Mouse (Mus musculus) C2C12 (cell line): Measurements from ENCODE around the gene Coq5.

Experiments
- CEBPB ChIP-seq: IDR thresholded peaks from one replicate; pipeline ENCODE4 v1.6.1; 2011; ENCODE audit warnings: low read depth, mild to moderate bottlenecking, control low read depth, moderate library complexity
- CTCF ChIP-seq: IDR thresholded peaks from one replicate; pipeline ENCODE4 v1.5.1; 2011; ENCODE audit not compliant: control insufficient read depth, insufficient read depth, insufficient read length
- FOSL1 ChIP-seq: IDR thresholded peaks from one replicate; pipeline ENCODE4 v1.8.0; 2011; ENCODE audit warnings: mild to moderate bottlenecking, low read length; ENCODE audit not compliant: poor library complexity, insufficient read depth, severe bottlenecking
- MAX ChIP-seq: IDR thresholded peaks from one replicate; pipeline ENCODE4 v1.6.1; 2011; ENCODE audit warnings: mild to moderate bottlenecking, control low read depth
- MYOD1 ChIP-seq: IDR thresholded peaks from one replicate; pipeline ENCODE4 v1.6.1; 2011; ENCODE audit warnings: low read depth; ENCODE audit not compliant: control insufficient read depth, insufficient read length
- MYOG ChIP-seq: IDR thresholded peaks from one replicate; pipeline ENCODE4 v1.6.1; 2011; ENCODE audit not compliant: control insufficient read depth, insufficient read length; ENCODE audit errors: extremely low read depth
- USF1 ChIP-seq: IDR thresholded peaks from one replicate; pipeline ENCODE4 v1.6.1; 2011; ENCODE audit warnings: low read depth, mild to moderate bottlenecking, control low read depth, moderate library complexity

DNA sequence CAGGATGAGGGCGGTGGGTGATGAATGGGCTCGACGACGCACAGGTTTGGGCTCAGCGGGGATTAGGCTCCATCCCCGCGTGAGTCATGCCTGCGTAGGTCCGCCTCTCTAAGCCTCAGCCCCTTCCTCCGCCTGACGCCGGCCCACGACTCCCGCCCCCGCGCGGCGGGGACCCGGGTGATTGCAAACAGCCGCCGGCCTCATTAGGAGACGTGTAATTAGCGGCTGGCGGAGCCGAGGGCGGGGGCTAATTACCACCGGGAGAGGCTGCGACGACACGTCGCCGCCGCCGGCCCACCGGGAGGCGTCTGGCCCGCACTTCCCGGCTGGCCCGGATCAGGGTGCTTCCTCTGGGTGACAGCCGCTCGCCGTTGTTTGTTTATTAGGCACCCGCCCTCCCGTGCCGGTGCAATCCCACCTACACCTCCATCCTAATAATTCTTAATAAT lies 44.1 kb upstream of the Coq5 start:
- no peak for TF ChIP-seq CTCF
- no peak for TF ChIP-seq MYOD1
- TF ChIP-seq USF1: no peak
- no peak for TF ChIP-seq MAX
- no peak for TF ChIP-seq CEBPB
- no peak for TF ChIP-seq MYOG
- TF ChIP-seq FOSL1: no peak
